Mouse (Mus musculus): ENCODE data around the gene Rasl11a.

GRCm38 (mm10) chr5:146848936-146849582 is 4.2 kb downstream of the Rasl11a start:
- TF ChIP-seq CTCF (conservative IDR thresholded peaks at IDR 0.05 in 1 of 2, IDR thresholded peaks at IDR 0.05 in 1 of 2; ENCODE audit: low read depth in 2 of 2, low read length in 2 of 2) (no peak), GABPA (IDR thresholded peaks at IDR 0.05; ENCODE audit: insufficient replicate concordance, low read depth, low read length) (no peak), NELFE (IDR thresholded peaks at IDR 0.05; ENCODE audit: low read depth, low read length) (no peak), E2F4 (IDR thresholded peaks at IDR 0.05; ENCODE audit: insufficient replicate concordance, low read depth, low read length) (no peak), TBP (conservative IDR thresholded peaks at IDR 0.05; ENCODE audit: low read depth, low read length) (no peak), POLR2A (IDR thresholded peaks at IDR 0.05; ENCODE audit: low read depth, low read length) (no peak), MAFK (IDR thresholded peaks at IDR 0.05; ENCODE audit: insufficient replicate concordance, low read length) (no peak), MEF2A (IDR thresholded peaks at IDR 0.05; ENCODE audit: borderline replicate concordance, low read depth, low read length) (no peak), PAX5 (IDR thresholded peaks at IDR 0.05; ENCODE audit: low read length) (no peak), POLR2AphosphoS2 (IDR thresholded peaks at IDR 0.05; ENCODE audit: low read depth, low read length) (no peak), EP300 (IDR thresholded peaks at IDR 0.05; ENCODE audit: low read length) (no peak), ELF1 (IDR thresholded peaks at IDR 0.05; ENCODE audit: low read depth, low read length) (no peak), ZMIZ1 (IDR thresholded peaks at IDR 0.05; ENCODE audit: low read depth, low read length) (no peak), ZC3H11A (IDR thresholded peaks at IDR 0.05; ENCODE audit: low read depth, low read length) (no peak)

Measured in CH12.LX (cell line).